Mouse (Mus musculus): ENCODE data around the gene Gpc3. TPM values are rescaled to one million over a fixed set of nuclear protein-coding genes. Genes with fewer than 3 reads are reported as not detected.
A peak's percentile ranks its signal among the peaks of the same experiment; 100 is the strongest.

The Gpc3 gene
- polyA plus RNA-seq, 1 experiment = 2.8 TPM

GRCm38 (mm10) chrX:52375129-52375528 lies 238.6 kb downstream of the Gpc3 start:
- H3K4me3 ChIP-seq (replicated peaks; ENCODE audit: insufficient read depth, low read depth, low read length) = no peak overlapping the region
- TF ChIP-seq POLR2A (IDR thresholded peaks at IDR 0.05; ENCODE audit: borderline replicate concordance, insufficient read depth, low read length) (no peak), CTCF (IDR thresholded peaks at IDR 0.05; ENCODE audit: borderline replicate concordance, insufficient read depth, low read depth, low read length) (peak; percentile 19; the same call in 1 of the 2 replicates)
- no peaks in the 10 kb centered on the region for H3K27me3 ChIP-seq (ENCODE audit: control insufficient read depth, insufficient read depth, low read length)
- 48% methylated on average over 3 of the region's 3 CpGs for WGBS
- H3K27ac ChIP-seq (ENCODE audit: insufficient read depth, low read length) = no peak overlapping the region
- no peaks in the 10 kb centered on the region for H3K4me1 ChIP-seq (ENCODE audit: control insufficient read depth, insufficient read depth, low read length)
- DNase-seq = no peak

GRCm38 (mm10) chrX:52374209-52374608 lies 239.5 kb downstream of the Gpc3 start:
- H3K27me3 ChIP-seq (ENCODE audit: control insufficient read depth, insufficient read depth, low read length) = no peaks in the 10 kb centered on the region
- no peak overlapping the region for H3K4me3 ChIP-seq (replicated peaks; ENCODE audit: insufficient read depth, low read depth, low read length)
- H3K4me1 ChIP-seq (ENCODE audit: control insufficient read depth, insufficient read depth, low read length) = no peaks in the 10 kb centered on the region
- 83% methylated on average over 14 of the region's 14 CpGs for WGBS
- TF ChIP-seq CTCF (IDR thresholded peaks at IDR 0.05; ENCODE audit: borderline replicate concordance, insufficient read depth, low read depth, low read length) = no peak
- H3K27ac ChIP-seq (ENCODE audit: insufficient read depth, low read length) = no peak overlapping the region
- DNase-seq = no peak

- WGBS = 81% methylated on average over 5 of the region's 5 CpGs
- H3K4me1 ChIP-seq (ENCODE audit: control insufficient read depth, insufficient read depth, low read length) = no peaks in the 10 kb centered on the region
- no peak overlapping the region for H3K27ac ChIP-seq (ENCODE audit: insufficient read depth, low read length)
- TF ChIP-seq POLR2A (IDR thresholded peaks at IDR 0.05; ENCODE audit: borderline replicate concordance, insufficient read depth, low read length) (no peak), CTCF (IDR thresholded peaks at IDR 0.05; ENCODE audit: borderline replicate concordance, insufficient read depth, low read depth, low read length) (no peak)
- DNase-seq = no peak
- no peaks in the 10 kb centered on the region for H3K27me3 ChIP-seq (ENCODE audit: control insufficient read depth, insufficient read depth, low read length)
- H3K4me3 ChIP-seq (replicated peaks; ENCODE audit: insufficient read depth, low read depth, low read length) = no peak overlapping the region
These were observed 241.3 kb downstream of the Gpc3 start for GRCm38 (mm10) chrX:52372436-52372835.

- no peak for DNase-seq
- TF ChIP-seq POLR2A (IDR thresholded peaks at IDR 0.05; ENCODE audit: borderline replicate concordance, insufficient read depth, low read length) (no peak), CTCF (IDR thresholded peaks at IDR 0.05; ENCODE audit: borderline replicate concordance, insufficient read depth, low read depth, low read length) (peak; percentile 13; the same call in 1 of the 2 replicates)
- no peak overlapping the region for H3K4me3 ChIP-seq (replicated peaks; ENCODE audit: insufficient read depth, low read depth, low read length)
- no peak overlapping the region for H3K27ac ChIP-seq (ENCODE audit: insufficient read depth, low read length)
- no peaks in the 10 kb centered on the region for H3K4me1 ChIP-seq (ENCODE audit: control insufficient read depth, insufficient read depth, low read length)
- H3K27me3 ChIP-seq (ENCODE audit: control insufficient read depth, insufficient read depth, low read length) = no peaks in the 10 kb centered on the region
- WGBS = 7% methylated on average over 8 of the region's 8 CpGs
These were observed 243.6 kb downstream of the Gpc3 start for GRCm38 (mm10) chrX:52369938-52370758.

GRCm38 (mm10) chrX:52369304-52369937 lies 244.3 kb downstream of the Gpc3 start:
- WGBS = 51% methylated on average over 6 of the region's 6 CpGs
- no peaks in the 10 kb centered on the region for H3K27me3 ChIP-seq (ENCODE audit: control insufficient read depth, insufficient read depth, low read length)
- H3K4me3 ChIP-seq (replicated peaks; ENCODE audit: insufficient read depth, low read depth, low read length) = no peak overlapping the region
- no peak for TF ChIP-seq POLR2A (IDR thresholded peaks at IDR 0.05; ENCODE audit: borderline replicate concordance, insufficient read depth, low read length)
- no peak for TF ChIP-seq CTCF (IDR thresholded peaks at IDR 0.05; ENCODE audit: borderline replicate concordance, insufficient read depth, low read depth, low read length)
- H3K27ac ChIP-seq (ENCODE audit: insufficient read depth, low read length) = no peak overlapping the region
- DNase-seq = no peak
- no peaks in the 10 kb centered on the region for H3K4me1 ChIP-seq (ENCODE audit: control insufficient read depth, insufficient read depth, low read length)

GRCm38 (mm10) chrX:52366826-52367225 lies 246.9 kb downstream of the Gpc3 start:
- no peak for TF ChIP-seq CTCF (IDR thresholded peaks at IDR 0.05; ENCODE audit: borderline replicate concordance, insufficient read depth, low read depth, low read length)
- no peak for TF ChIP-seq POLR2A (IDR thresholded peaks at IDR 0.05; ENCODE audit: borderline replicate concordance, insufficient read depth, low read length)
- Histone ChIP-seq H3K27me3 (ENCODE audit: control insufficient read depth, insufficient read depth, low read length) (no peaks in the 10 kb centered on the region), H3K4me3 (replicated peaks; ENCODE audit: insufficient read depth, low read depth, low read length) (no peak overlapping the region), H3K4me1 (ENCODE audit: control insufficient read depth, insufficient read depth, low read length) (no peaks in the 10 kb centered on the region), H3K27ac (ENCODE audit: insufficient read depth, low read length) (no peak overlapping the region)
- WGBS = 14% methylated on average over 5 of the region's 5 CpGs
- no peak for DNase-seq

GRCm38 (mm10) chrX:52365790-52366189 lies 248.0 kb downstream of the Gpc3 start:
- Histone ChIP-seq H3K4me3 (replicated peaks; ENCODE audit: insufficient read depth, low read depth, low read length) (no peak overlapping the region), H3K27me3 (ENCODE audit: control insufficient read depth, insufficient read depth, low read length) (no peaks in the 10 kb centered on the region), H3K4me1 (ENCODE audit: control insufficient read depth, insufficient read depth, low read length) (no peaks in the 10 kb centered on the region), H3K27ac (ENCODE audit: insufficient read depth, low read length) (no peak overlapping the region)
- WGBS = 89% methylated on average over 10 of the region's 10 CpGs
- no peak for DNase-seq
- TF ChIP-seq POLR2A (IDR thresholded peaks at IDR 0.05; ENCODE audit: borderline replicate concordance, insufficient read depth, low read length) = no peak
- TF ChIP-seq CTCF (IDR thresholded peaks at IDR 0.05; ENCODE audit: borderline replicate concordance, insufficient read depth, low read depth, low read length) = no peak

All from cerebellum, adult 2 months (tissue).